Mouse (Mus musculus): Measurements from ENCODE around the gene Masp1. TPM values are rescaled to one million over a fixed set of nuclear protein-coding genes. Genes with fewer than 3 reads are reported as not detected.

Gene Masp1
- 16.5 TPM for polyA plus RNA-seq (2012; fragmentation: generic; extraction: Trizol)
- long read RNA-seq, experiment 1, transcript Masp1-203 (11 exons, 3,786 nt), result major isoform, 12 of 22 reads
- long read RNA-seq, experiment 1, partial matches to known transcripts, result 1 of 22 reads
- long read RNA-seq, experiment 1, other reads (novel, unspliced or antisense), result 9 of 22 reads
- long read RNA-seq, experiment 2, transcript Masp1-203 (11 exons, 3,786 nt), result major isoform, 106 of 126 reads
- long read RNA-seq, experiment 2, partial matches to known transcripts, result 4 of 126 reads
- long read RNA-seq, experiment 2, other reads (novel, unspliced or antisense), result 15 of 126 reads

- Histone ChIP-seq H3K79me3 (ENCODE audit: low read depth) (peaks cover 1% of the 10 kb centered on the region), H3K4me3 (ENCODE audit: insufficient read depth, poor library complexity, severe bottlenecking) (peak within 1 kb of the TSS; percentile 38), H3K79me2 (ENCODE audit: control insufficient read depth, insufficient read depth) (no peaks in the 10 kb centered on the region), H3ac (ENCODE audit: control insufficient read depth, insufficient read length, low read depth) (peak within 1 kb of the TSS; percentile 95), H3K36me3 (ENCODE audit: control insufficient read depth, insufficient read depth) (no peaks in the 10 kb centered on the region), H3K27me3 (ENCODE audit: control insufficient read depth, insufficient read depth, insufficient read length) (no peaks in the 10 kb centered on the region)
- no peak for TF ChIP-seq MAX (IDR thresholded peaks at IDR 0.05)
- no peak for TF ChIP-seq USF1 (IDR thresholded peaks at IDR 0.05; ENCODE audit: low read depth)
- TF ChIP-seq MYOG (IDR thresholded peaks at IDR 0.05; ENCODE audit: control insufficient read depth, extremely low read depth, insufficient read length), result no peak
- TF ChIP-seq CTCF (IDR thresholded peaks at IDR 0.05; ENCODE audit: control insufficient read depth, insufficient read depth, insufficient read length), result no peak
- TF ChIP-seq MYOD1 (IDR thresholded peaks at IDR 0.05; ENCODE audit: control insufficient read depth, insufficient read length, low read depth), result no peak
- TF ChIP-seq CEBPB (IDR thresholded peaks at IDR 0.05; ENCODE audit: low read depth), result no peak
- no peak for TF ChIP-seq FOSL1 (IDR thresholded peaks at IDR 0.05; ENCODE audit: insufficient read depth, low read length, poor library complexity, severe bottlenecking)
Measured at GRCm38 (mm10) chr16:23520235-23520871, at the start of gene Masp1, which contains the start of gene Rtp4. Masp1 (minus strand) TSS chr16:23520815. Rtp4 (plus strand) TSS chr16:23520291.

GRCm38 (mm10) chr16:23568369-23568958 lies 47.8 kb upstream of the Masp1 start:
- no peaks in the 10 kb centered on the region for H3K27me3 ChIP-seq (ENCODE audit: control insufficient read depth, insufficient read depth, insufficient read length)
- TF ChIP-seq CTCF (IDR thresholded peaks at IDR 0.05; ENCODE audit: control insufficient read depth, insufficient read depth, insufficient read length), result no peak
- TF ChIP-seq USF1 (IDR thresholded peaks at IDR 0.05; ENCODE audit: low read depth), result no peak
- TF ChIP-seq MYOG (IDR thresholded peaks at IDR 0.05; ENCODE audit: control insufficient read depth, extremely low read depth, insufficient read length), result no peak
- no peak for TF ChIP-seq MYOD1 (IDR thresholded peaks at IDR 0.05; ENCODE audit: control insufficient read depth, insufficient read length, low read depth)
- no peaks in the 10 kb centered on the region for H3K79me2 ChIP-seq (ENCODE audit: control insufficient read depth, insufficient read depth)
- no peaks in the 10 kb centered on the region for H3K36me3 ChIP-seq (ENCODE audit: control insufficient read depth, insufficient read depth)
- H3K4me3 ChIP-seq (ENCODE audit: insufficient read depth, poor library complexity, severe bottlenecking), result no peak overlapping the region
- H3K79me3 ChIP-seq (ENCODE audit: low read depth), result no peaks in the 10 kb centered on the region
- H3ac ChIP-seq (ENCODE audit: control insufficient read depth, insufficient read length, low read depth), result no peak overlapping the region

DNA sequence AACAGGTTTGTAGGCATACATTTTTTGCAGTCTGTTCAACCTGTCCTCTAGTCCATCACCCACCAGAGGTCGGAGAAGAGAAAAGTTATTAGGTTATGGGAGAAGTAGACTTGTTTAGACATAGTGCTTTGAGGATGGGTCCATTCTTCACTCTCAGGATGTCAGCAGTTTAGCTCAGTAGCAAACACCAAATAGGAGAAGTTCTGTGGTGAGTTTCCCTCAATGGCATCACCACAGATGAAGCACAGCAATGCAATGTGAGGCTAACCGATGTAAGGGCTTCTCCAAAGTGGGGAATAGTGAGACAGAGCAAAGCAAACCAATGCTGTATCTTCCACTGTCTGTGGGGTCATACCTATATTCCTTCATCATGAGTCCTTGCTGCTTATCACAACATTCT lies 37.1 kb upstream of the Masp1 start:
- no peaks in the 10 kb centered on the region for H3K79me3 ChIP-seq (ENCODE audit: low read depth)
- H3ac ChIP-seq (ENCODE audit: control insufficient read depth, insufficient read length, low read depth), result no peak overlapping the region
- no peak overlapping the region for H3K4me3 ChIP-seq (ENCODE audit: insufficient read depth, poor library complexity, severe bottlenecking)
- H3K27me3 ChIP-seq (ENCODE audit: control insufficient read depth, insufficient read depth, insufficient read length), result no peaks in the 10 kb centered on the region
- TF ChIP-seq CTCF (IDR thresholded peaks at IDR 0.05; ENCODE audit: control insufficient read depth, insufficient read depth, insufficient read length) (no peak), FOSL1 (IDR thresholded peaks at IDR 0.05; ENCODE audit: insufficient read depth, low read length, poor library complexity, severe bottlenecking) (no peak), CEBPB (IDR thresholded peaks at IDR 0.05; ENCODE audit: low read depth) (no peak), MYOG (IDR thresholded peaks at IDR 0.05; ENCODE audit: control insufficient read depth, extremely low read depth, insufficient read length) (no peak), USF1 (IDR thresholded peaks at IDR 0.05; ENCODE audit: low read depth) (no peak)
- no peaks in the 10 kb centered on the region for H3K36me3 ChIP-seq (ENCODE audit: control insufficient read depth, insufficient read depth)
- no peaks in the 10 kb centered on the region for H3K79me2 ChIP-seq (ENCODE audit: control insufficient read depth, insufficient read depth)

DNA sequence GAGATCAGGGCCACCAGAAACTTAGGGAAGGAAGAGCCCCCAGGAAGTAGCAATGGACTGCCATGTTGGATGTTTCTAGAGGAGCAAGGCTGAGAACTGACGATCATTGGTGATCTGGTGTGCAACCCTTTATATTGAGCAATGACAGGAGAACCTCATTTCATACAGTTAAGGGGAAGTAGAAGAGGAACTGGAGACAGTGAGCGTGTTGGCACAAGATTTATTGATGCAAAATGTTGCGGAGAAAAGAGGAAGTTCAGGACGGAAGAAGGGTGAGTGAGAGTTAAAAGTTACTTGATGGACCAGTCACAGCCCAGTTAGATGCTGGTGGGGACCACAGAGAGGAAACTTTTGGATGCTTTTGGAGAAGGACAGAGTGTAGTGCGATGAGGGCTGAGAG lies 36.6 kb upstream of the Masp1 start:
- H3ac ChIP-seq (ENCODE audit: control insufficient read depth, insufficient read length, low read depth), result no peak overlapping the region
- H3K27me3 ChIP-seq (ENCODE audit: control insufficient read depth, insufficient read depth, insufficient read length), result no peaks in the 10 kb centered on the region
- H3K4me3 ChIP-seq (ENCODE audit: insufficient read depth, poor library complexity, severe bottlenecking), result no peak overlapping the region
- H3K79me2 ChIP-seq (ENCODE audit: control insufficient read depth, insufficient read depth), result no peaks in the 10 kb centered on the region
- H3K36me3 ChIP-seq (ENCODE audit: control insufficient read depth, insufficient read depth), result no peaks in the 10 kb centered on the region
- TF ChIP-seq CTCF (IDR thresholded peaks at IDR 0.05; ENCODE audit: control insufficient read depth, insufficient read depth, insufficient read length) (no peak), FOSL1 (IDR thresholded peaks at IDR 0.05; ENCODE audit: insufficient read depth, low read length, poor library complexity, severe bottlenecking) (no peak), MYOG (IDR thresholded peaks at IDR 0.05; ENCODE audit: control insufficient read depth, extremely low read depth, insufficient read length) (no peak), MAX (IDR thresholded peaks at IDR 0.05) (no peak), USF1 (IDR thresholded peaks at IDR 0.05; ENCODE audit: low read depth) (no peak), MYOD1 (IDR thresholded peaks at IDR 0.05; ENCODE audit: control insufficient read depth, insufficient read length, low read depth) (no peak), CEBPB (IDR thresholded peaks at IDR 0.05; ENCODE audit: low read depth) (no peak)
- H3K79me3 ChIP-seq (ENCODE audit: low read depth), result no peaks in the 10 kb centered on the region

- Histone ChIP-seq H3K4me3 (ENCODE audit: insufficient read depth, poor library complexity, severe bottlenecking) (no peak overlapping the region), H3K36me3 (ENCODE audit: control insufficient read depth, insufficient read depth) (no peaks in the 10 kb centered on the region), H3K79me3 (ENCODE audit: low read depth) (no peaks in the 10 kb centered on the region), H3K27me3 (ENCODE audit: control insufficient read depth, insufficient read depth, insufficient read length) (no peaks in the 10 kb centered on the region), H3ac (ENCODE audit: control insufficient read depth, insufficient read length, low read depth) (no peak overlapping the region), H3K79me2 (ENCODE audit: control insufficient read depth, insufficient read depth) (no peaks in the 10 kb centered on the region)
- TF ChIP-seq FOSL1 (IDR thresholded peaks at IDR 0.05; ENCODE audit: insufficient read depth, low read length, poor library complexity, severe bottlenecking), result no peak
- TF ChIP-seq USF1 (IDR thresholded peaks at IDR 0.05; ENCODE audit: low read depth), result no peak
Measured at GRCm38 (mm10) chr16:23554673-23555072, 34.1 kb upstream of the Masp1 start.

Data from C2C12 (cell line).